Mouse (Mus musculus): ENCODE measurements around the gene Pdgfb.

The Pdgfb gene

GRCm38 (mm10) chr15:80008461-80008860 lies 6.3 kb downstream of the Pdgfb start:
- no peak for DNase-seq

DNA sequence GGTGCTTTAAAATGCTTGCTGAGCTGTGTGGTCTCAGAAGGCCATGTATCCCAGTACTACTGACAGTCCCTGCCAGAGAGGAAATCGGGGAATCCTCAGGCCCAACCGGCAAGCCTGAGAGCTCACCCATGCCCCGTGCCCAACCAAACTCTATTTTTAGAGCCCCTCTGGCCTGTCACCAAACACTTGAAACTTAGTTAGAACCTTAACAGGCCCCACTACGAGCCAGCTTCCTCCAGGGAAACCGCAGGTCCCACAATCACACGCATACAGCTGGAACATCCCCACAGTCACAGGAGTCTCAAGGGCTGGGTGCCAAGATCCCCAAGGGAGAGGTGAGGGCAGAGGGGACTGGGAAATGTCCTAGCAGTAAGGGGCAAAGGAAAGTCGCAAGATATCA lies 8.6 kb downstream of the Pdgfb start:
- DNase-seq: peak; percentile 39 to 55

- DNase-seq: no peak
These were observed 9.3 kb downstream of the Pdgfb start for GRCm38 (mm10) chr15:80005436-80005835.

GRCm38 (mm10) chr15:80004644-80005340 lies 10.0 kb downstream of the Pdgfb start:
- DNase-seq: peak; percentile 90 to 93

GRCm38 (mm10) chr15:80003581-80003980 lies 11.2 kb downstream of the Pdgfb start:
- no peak for DNase-seq

DNA sequence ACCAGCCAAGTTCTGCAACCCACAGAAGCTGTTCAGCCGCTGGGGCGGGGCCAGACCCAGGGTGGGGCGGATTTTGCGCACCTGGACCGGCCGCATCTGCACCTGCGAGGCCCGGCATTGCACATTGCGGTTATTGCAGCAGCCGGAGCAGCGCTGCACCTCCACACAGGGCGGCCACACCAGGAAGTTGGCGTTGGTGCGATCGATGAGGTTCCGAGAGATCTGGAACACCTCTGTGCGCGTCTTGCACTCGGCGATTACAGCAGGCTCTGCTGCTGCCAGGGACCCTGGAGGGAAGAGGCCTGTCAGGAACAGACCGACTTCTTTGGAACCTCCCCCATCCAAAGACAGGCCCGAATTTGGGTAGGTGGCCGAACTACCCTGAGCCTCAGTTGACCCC lies 13.2 kb downstream of the Pdgfb start:
- DNase-seq: no peak

DNA sequence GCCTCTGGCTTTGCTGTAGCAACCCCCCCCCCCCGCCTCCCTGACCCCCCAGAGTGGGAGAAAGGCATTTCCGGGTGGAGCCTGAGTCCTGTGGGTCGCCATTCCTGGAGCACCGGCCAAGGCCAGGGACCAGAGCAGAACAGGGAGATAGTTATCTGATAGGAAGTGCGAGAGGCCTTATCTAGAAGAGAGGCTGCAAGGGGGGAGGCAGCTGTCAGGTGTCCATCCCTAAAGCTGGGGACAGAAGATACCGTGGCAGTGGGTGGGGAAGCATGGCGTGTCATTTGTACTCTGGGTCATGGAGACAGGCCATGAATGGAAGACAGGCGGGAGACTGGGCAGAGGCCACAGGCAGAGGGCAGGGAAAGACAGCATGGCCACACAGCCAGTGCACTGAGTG lies 14.1 kb downstream of the Pdgfb start:
- peak; percentile 72 to 85 for DNase-seq

DNA sequence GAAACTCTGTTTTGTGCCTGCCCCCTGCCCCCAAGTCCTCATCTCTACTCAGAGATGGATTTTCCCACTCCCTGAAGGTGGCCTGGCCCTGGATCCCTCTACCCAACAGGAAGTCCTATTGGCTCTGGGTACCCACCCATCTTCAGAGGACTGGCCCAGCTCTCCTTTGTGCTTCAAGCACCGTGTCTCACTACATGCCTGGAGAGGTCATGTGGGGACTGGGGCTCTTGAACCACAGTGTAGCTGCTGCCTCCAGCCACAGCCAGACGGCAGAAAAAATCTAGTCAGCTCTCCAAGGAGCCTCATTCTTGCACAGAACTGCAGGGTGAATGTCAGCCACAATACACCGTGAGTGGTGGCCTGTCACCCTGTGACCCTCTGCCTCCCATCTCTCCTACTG lies 16.8 kb downstream of the Pdgfb start:
- peak; percentile 64 to 69 for DNase-seq

DNA sequence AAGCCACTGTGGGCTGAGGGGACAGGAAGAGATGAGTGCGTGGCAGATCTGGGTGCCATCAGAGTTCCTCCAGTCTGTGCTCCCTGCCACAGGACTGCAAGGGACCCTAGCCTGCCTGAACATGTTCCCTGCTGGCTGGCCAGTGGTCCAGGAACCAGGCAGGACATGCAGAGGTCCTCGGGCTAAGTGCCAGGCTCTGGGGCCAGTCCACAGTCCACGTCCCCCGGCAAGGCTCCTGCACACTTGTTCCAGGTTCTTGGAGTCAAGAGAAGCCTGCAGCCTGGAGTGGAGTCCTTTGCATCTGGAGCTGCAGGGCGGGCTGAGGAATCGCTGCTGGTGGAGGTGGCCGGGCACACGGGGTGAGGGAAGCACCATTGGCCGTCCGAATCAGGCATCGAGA lies 18.0 kb downstream of the Pdgfb start:
- no peak for DNase-seq

- DNase-seq: no peak
These were observed 19.2 kb downstream of the Pdgfb start for GRCm38 (mm10) chr15:79995552-79995951.

GRCm38 (mm10) chr15:79994566-79994965 lies 20.2 kb downstream of the Pdgfb start:
- DNase-seq: no peak

DNA sequence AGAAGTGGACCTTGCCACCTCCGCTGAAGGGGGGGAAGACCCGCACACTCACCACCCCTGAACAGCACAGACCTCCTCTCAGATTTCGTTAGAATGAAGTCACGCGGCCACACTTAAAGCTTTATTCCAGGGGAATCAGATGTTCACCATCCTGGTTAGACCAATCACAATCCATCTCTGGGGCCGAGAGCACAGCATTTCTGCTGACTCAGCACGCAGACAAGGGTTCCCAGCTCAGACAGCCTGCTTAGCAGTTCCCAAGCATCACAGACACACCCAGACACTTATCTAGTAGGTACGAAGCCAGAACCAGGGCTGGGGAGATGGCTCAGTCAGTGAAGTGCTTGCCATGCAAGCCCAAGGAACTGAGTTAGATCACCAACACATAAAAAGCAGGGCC lies 28.6 kb downstream of the Pdgfb start:
- DNase-seq: no peak

GRCm38 (mm10) chr15:79985471-79985870 lies 29.3 kb downstream of the Pdgfb start:
- DNase-seq: no peak

- peak; percentile 79 to 85 for DNase-seq
These were observed 30.6 kb downstream of the Pdgfb start for GRCm38 (mm10) chr15:79984152-79984551.

DNA sequence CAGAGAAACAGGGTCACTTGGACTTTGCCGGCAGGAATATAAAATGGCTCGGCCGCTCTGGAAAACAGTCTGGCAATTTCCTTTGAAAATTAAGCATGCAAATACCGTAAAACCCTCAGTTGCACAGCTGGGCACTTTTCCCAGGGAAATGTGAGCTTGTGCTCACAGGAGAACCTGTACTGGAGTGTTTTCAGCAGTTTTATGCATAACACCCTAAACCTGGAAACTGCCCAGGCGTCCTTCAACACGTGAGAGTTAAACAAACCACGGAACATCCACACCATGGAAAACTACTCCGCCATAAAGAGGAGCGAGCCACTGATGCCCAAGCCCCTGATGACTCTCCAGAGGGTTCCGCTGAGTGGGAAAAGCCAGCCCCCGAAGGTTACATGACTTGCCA lies 34.1 kb downstream of the Pdgfb start:
- peak; percentile 54 to 75 for DNase-seq

DNA sequence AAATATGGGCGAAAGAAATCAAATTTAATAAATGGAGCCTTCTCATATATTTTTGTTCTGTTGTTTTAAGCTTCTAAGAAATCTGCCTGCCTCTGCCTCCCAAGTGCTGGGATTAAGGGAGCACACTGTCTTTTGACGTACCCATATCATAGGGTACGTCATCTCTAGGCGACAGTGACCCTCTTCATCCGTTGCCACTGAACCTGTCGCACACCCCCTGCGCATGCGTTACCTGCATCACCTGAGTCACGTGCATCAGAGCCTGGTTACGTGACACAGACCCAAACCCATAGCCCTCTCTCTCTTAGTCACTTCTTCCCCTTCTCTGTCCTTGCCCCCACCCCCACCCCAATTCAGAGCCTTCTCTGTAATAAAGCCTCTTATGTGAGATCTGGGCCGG lies 42.6 kb downstream of the Pdgfb start:
- DNase-seq: no peak

GRCm38 (mm10) chr15:79970940-79971339 lies 43.8 kb downstream of the Pdgfb start, which contains the start of gene Cbx7:
Gene Cbx7, minus strand, starts transcription at chr15:79971119.
- DNase-seq: no peak

- DNase-seq: no peak
These were observed 44.3 kb downstream of the Pdgfb start for GRCm38 (mm10) chr15:79970491-79970890.

- no peak for DNase-seq
These were observed 47.4 kb downstream of the Pdgfb start for GRCm38 (mm10) chr15:79967346-79967745.

- no peak for DNase-seq
These were observed 50.4 kb downstream of the Pdgfb start for GRCm38 (mm10) chr15:79964376-79964775.

- no peak for DNase-seq
These were observed 52.1 kb downstream of the Pdgfb start for GRCm38 (mm10) chr15:79962661-79963060.

GRCm38 (mm10) chr15:79961366-79961921 lies 53.3 kb downstream of the Pdgfb start:
- no peak for DNase-seq

DNA sequence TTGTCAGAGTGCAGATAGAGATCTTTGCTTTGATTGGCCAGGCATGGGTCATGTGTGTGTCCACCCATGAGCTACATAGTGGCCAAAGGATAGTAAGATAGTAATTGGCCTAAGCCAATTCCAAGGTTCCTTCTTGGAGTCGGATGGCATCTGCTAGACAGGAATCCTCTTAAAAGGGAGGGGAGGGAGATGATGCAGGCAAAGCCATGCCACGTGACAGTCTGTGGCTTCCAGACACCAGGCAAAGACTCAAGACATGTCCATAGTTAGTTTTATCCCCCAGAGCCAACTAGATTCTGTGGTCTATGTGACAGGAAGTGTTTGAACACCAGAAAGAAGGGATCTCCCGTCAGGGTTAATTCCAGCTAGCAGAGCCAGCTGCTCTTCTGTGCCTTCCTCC lies 56.4 kb downstream of the Pdgfb start:
- DNase-seq: no peak

DNA sequence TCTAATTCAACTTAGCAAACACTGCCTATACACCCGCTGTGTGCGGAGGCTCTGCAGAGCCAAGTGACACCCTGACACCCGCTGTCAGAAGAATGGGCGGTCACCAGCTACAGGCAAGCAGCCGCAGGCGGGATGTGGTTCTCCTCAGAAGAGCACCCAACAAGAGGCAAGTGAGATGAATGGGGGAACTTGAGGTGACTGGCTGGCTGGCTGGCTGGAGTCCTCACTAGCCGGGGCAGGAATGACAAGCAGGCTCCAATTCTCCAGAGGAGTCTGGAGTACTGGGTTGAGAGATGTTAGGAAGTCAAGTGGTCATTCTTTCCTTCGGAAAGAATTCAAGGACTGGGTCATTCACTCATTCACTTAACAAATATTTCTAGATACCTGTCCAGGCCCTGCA lies 58.2 kb downstream of the Pdgfb start:
- DNase-seq: peak; percentile 84 to 87

- DNase-seq: peak in 1 of 2 experiments; percentile 46
These were observed 61.3 kb downstream of the Pdgfb start for GRCm38 (mm10) chr15:79953470-79953869.
